Comparison of ENCODE assay signal across 8 mouse cellular contexts in the genomic region with DNA sequence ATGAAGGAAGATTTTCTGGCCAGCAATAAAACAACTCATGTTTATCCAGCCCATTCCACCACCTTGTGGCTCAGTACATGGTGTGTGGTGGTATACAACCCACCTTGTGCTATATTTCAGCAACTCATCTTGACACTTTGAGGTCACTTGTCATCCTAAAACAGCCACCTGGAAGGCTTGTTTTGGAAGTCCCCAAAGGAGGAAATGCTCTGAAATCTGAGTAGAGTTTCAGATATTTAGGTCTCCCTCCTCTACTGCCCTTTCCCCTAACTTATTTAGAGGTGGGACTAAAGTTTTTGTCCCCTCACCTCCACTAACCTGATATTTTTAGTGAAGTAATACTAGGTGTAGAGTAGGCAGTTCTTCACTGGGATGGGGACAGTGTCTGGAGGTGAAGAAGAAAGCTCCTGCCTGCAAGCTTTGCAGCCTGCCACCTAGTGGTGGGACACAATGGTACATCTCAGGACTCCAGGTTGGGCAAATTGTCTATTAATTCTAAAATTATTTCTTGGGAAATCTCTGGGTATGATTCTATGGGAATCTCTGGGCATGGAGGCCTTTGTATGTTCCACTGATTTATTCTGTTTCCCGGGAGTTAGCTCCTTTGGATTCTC. TPM values are rescaled to one million over a fixed set of nuclear protein-coding genes. Genes with fewer than 3 reads are reported as not detected.
A peak's percentile ranks its signal among the peaks of the same experiment; 100 is the strongest.
DNase-seq lines count a peak whose midpoint lies in the region; ATAC-seq and TF ChIP-seq lines count a peak whose summit lies in the region.

No protein-coding gene starts in this region.

- no peak overlapping the region for H3K9ac ChIP-seq in forebrain, postnatal 0 days
- H3K9ac ChIP-seq in hindbrain, embryonic 15.5 days: no peak overlapping the region

- H3K4me2 ChIP-seq in forebrain, postnatal 0 days (ENCODE audit: low read depth): peak overlapping the region; percentile 65
- H3K4me2 ChIP-seq in hindbrain, embryonic 15.5 days: peak overlapping the region; percentile 76

- no peak for ATAC-seq in frontal cortex, adult (ENCODE audit: low TSS enrichment)
- no peak for ATAC-seq in forebrain, postnatal 0 days
- no peak for ATAC-seq in hindbrain, embryonic 15.5 days (ENCODE audit: low FRiP score, low read depth)
- 0 out of 2 replicates have a peak, but pooled peaks have one; percentile 48 for ATAC-seq in megakaryocyte-erythroid progenitor cell, adult 5-6 weeks (replicated peaks; ENCODE audit: low FRiP score, low TSS enrichment, poor library complexity, severe bottlenecking)

- H3K36me3 ChIP-seq in forebrain, postnatal 0 days (ENCODE audit: insufficient read depth): no peaks in the 10 kb centered on the region
- no peaks in the 10 kb centered on the region for H3K36me3 ChIP-seq in hindbrain, embryonic 15.5 days

- 0 out of 2 replicates have a peak, but pooled peaks cover 7% of the 10 kb centered on the region for H3K4me1 ChIP-seq in forebrain, postnatal 0 days (ENCODE audit: insufficient read depth)
- H3K4me1 ChIP-seq in hindbrain, embryonic 15.5 days (replicated peaks): peaks cover 24% of the 10 kb centered on the region

- peak; percentile 68 for TF ChIP-seq CTCF in forebrain, postnatal 0 days (IDR thresholded peaks at IDR 0.05; ENCODE audit: low read depth)

- H3K4me3 ChIP-seq in forebrain, postnatal 0 days (ENCODE audit: low read depth, low read length): peak overlapping the region; percentile 61; the same call in 1 of the 2 replicates
- peak overlapping the region; percentile 97 for H3K4me3 ChIP-seq in hindbrain, embryonic 15.5 days

- no peak overlapping the region for H3K27ac ChIP-seq in forebrain, postnatal 0 days (ENCODE audit: low read depth, low read length)
- H3K27ac ChIP-seq in hindbrain, embryonic 15.5 days (replicated peaks): no peak overlapping the region

- no peaks in the 10 kb centered on the region for H3K27me3 ChIP-seq in forebrain, postnatal 0 days (ENCODE audit: insufficient read depth, low read length)
- no peaks in the 10 kb centered on the region for H3K27me3 ChIP-seq in hindbrain, embryonic 15.5 days

- H3K9me3 ChIP-seq in forebrain, postnatal 0 days (ENCODE audit: low read length): no peaks in the 10 kb centered on the region
- no peaks in the 10 kb centered on the region for H3K9me3 ChIP-seq in hindbrain, embryonic 15.5 days

- WGBS in forebrain, postnatal 0 days: 34% methylated on average over 1 of the region's 1 CpGs
- 44% methylated on average over 1 of the region's 1 CpGs for WGBS in hindbrain, embryonic 15.5 days

- DNase-seq in frontal cortex, postnatal 25 days (ENCODE audit: low spot score in 2 of 2): peak; percentile 37 to 61
- DNase-seq in cerebellum, adult 8-10 months: peak; percentile 67
- peak; percentile 15 for DNase-seq in forebrain, postnatal 0 days
- peak; percentile 22 to 29 for DNase-seq in left cerebral cortex, adult 8-10 months (ENCODE audit: low spot score in 2 of 2)
- peak; percentile 44 to 75 for DNase-seq in spleen, adult 18-20 months

RNA-seq across cellular contexts. Expression of a gene that starts 2.5 kb away (rescaled TPM):
- 10.4 and 12.7 TPM in 2 replicates for total RNA-seq in forebrain, postnatal 0 days (2014; rRNA removed)
- polyA plus RNA-seq in forebrain, postnatal 0 days (2015; fragmentation: Nextera tagmentation; extraction: Ambion mirVana): 1.3 and 1.5 TPM in 2 replicates
- 1.6 and 2.0 TPM in 2 replicates for polyA plus RNA-seq in hindbrain, embryonic 15.5 days (2015; fragmentation: Nextera tagmentation; extraction: Ambion mirVana)
- 10 to 100 TPM; 15.6 to 20.6 (median 17.7) TPM for total RNA-seq in left cerebral cortex, adult 8-10 months (2022)
- 1.4 and 1.9 TPM in 2 replicates for total RNA-seq in megakaryocyte-erythroid progenitor cell, adult 5-6 weeks (2014; fragmentation: Nextera tagmentation)
- total RNA-seq in megakaryocyte-erythroid progenitor cell, adult 5-6 weeks (2017): 2.1 and 4.0 TPM in 2 replicates

RNA-seq across cellular contexts. Expression of a gene that starts 17.7 kb away (rescaled TPM):
- total RNA-seq in forebrain, postnatal 0 days (2014; rRNA removed): 86.4 and 99.3 TPM in 2 replicates
- polyA plus RNA-seq in forebrain, postnatal 0 days (2015; fragmentation: Nextera tagmentation; extraction: Ambion mirVana): 107 and 109 TPM in 2 replicates
- 109 and 112 TPM in 2 replicates for polyA plus RNA-seq in hindbrain, embryonic 15.5 days (2015; fragmentation: Nextera tagmentation; extraction: Ambion mirVana)
- total RNA-seq in left cerebral cortex, adult 8-10 months (2022): 10 to 100 TPM; 79.0 to 94.0 (median 85.1) TPM
- 200 and 207 TPM in 2 replicates for total RNA-seq in megakaryocyte-erythroid progenitor cell, adult 5-6 weeks (2014; fragmentation: Nextera tagmentation)
- 228 and 245 TPM in 2 replicates for total RNA-seq in megakaryocyte-erythroid progenitor cell, adult 5-6 weeks (2017)

RNA-seq across cellular contexts. Expression of a gene that starts 30.8 kb away (rescaled TPM):
- total RNA-seq in forebrain, postnatal 0 days (2014; rRNA removed): 5.5 and 7.6 TPM in 2 replicates
- 8.5 and 9.6 TPM in 2 replicates for polyA plus RNA-seq in forebrain, postnatal 0 days (2015; fragmentation: Nextera tagmentation; extraction: Ambion mirVana)
- polyA plus RNA-seq in hindbrain, embryonic 15.5 days (2015; fragmentation: Nextera tagmentation; extraction: Ambion mirVana): 12.5 and 12.8 TPM in 2 replicates
- total RNA-seq in left cerebral cortex, adult 8-10 months (2022): 10 to 100 TPM; 17.9 to 21.5 (median 20.2) TPM
- total RNA-seq in megakaryocyte-erythroid progenitor cell, adult 5-6 weeks (2014; fragmentation: Nextera tagmentation): 2.4 and 3.2 TPM in 2 replicates
- total RNA-seq in megakaryocyte-erythroid progenitor cell, adult 5-6 weeks (2017): 2.8 and 4.2 TPM in 2 replicates

Comparison
In these comparisons a context has a peak if more than half of its experiments do, and no peak if none do; other contexts are left out.
1. DNase-seq: peak in every context shown above with its lines; median percentile 67 in cerebellum, adult 8-10 months; 60 in spleen, adult 18-20 months; 49 in frontal cortex, postnatal 25 days; 26 in left cerebral cortex, adult 8-10 months; 15 in forebrain, postnatal 0 days.